Mouse (Mus musculus) E14TG2a.4 (cell line): Measurements from ENCODE around the gene Rasgef1c.

ENCODE experiments used
- CTCF ChIP-seq: conservative IDR thresholded peaks from 2 replicates; pipeline ENCODE4 v1.5.1; 2014; ENCODE audit warnings: low read length
- NANOG ChIP-seq: IDR thresholded peaks from 2 replicates; pipeline ENCODE4 v1.6.1; 2014; ENCODE audit warnings: borderline replicate concordance, low read length, mixed read lengths
- POU5F1 ChIP-seq: IDR thresholded peaks from 2 replicates; pipeline ENCODE4 v1.6.1; 2014; ENCODE audit warnings: low read length, borderline replicate concordance

GRCm38 (mm10) chr11:49981321-49981963 is 79.8 kb downstream of the Rasgef1c start:
- TF ChIP-seq CTCF (no peak), NANOG (no peak), POU5F1 (no peak)
